Mouse (Mus musculus): ENCODE measurements around the gene Adamtsl2. TPM values are rescaled to one million over a fixed set of nuclear protein-coding genes. Genes with fewer than 3 reads are reported as not detected.

The Adamtsl2 gene
- total RNA-seq, 2 experiments from 2014 or later = 6.3 to 10.5 TPM

DNA sequence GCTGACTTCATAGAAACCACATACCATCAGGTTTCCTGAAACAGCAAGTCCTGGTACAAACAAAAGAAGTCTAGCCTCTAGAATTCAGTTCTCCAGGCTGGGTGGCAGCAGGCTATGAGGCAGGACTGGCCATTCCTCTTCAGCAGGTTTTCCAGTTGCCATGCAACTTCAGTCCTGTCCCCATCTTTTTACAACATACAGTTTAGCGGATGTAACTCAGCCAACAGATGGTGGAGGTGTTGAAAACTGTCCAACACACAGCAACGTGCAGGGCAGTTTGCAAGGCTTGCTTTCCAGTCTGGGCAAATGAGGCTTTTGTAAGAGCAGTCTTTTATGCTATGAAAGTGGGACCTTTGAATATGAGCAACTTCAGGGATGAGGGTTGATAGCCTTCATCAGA lies 65.8 kb downstream of the Adamtsl2 start:
- no peak for DNase-seq
- intact Hi-C loops (cut with DNase I; ENCODE audit: low total_unique reads) = no loop called here

DNA sequence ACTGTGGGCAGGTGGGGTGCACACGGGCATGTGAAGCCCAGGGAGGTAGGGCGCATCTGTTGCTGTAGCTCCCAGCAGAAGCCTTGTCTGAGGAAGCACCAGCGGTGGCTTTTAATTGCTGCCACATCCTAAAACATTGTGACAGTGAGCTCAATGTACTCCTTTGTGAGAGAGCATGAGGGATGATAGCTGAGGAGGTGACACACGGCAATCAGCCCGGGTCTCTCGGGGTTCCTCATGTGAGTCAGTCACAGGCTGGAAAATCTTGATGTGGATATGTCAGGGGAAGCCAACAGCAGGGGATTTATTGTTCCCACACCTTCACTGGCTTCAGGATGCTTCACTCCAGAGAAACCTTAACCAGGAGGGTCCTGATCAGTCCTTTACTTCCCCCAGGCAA lies 67.7 kb downstream of the Adamtsl2 start:
- intact Hi-C loops (cut with DNase I; ENCODE audit: low total_unique reads) = no loop called here
- DNase-seq = no peak

DNA sequence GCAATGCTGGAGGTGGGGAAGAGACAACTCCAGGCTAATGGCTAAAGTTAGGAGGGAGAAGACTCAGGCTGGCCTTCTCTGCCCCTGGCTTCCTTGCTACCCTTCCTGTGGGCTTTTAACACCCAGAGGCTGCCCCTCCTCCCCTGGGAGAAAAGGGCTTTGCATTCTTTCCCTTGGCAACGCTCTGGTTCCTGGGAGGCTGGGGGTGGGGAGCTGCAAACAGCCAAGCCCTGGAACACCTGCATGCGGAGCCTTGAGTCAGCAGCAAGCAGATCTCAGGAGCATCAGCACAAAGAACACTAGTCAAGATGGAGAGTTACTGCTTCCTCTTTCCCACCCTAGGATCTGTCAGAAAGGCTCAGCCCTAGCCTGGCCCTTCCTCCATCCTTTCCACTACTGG lies 70.3 kb downstream of the Adamtsl2 start:
- intact Hi-C loops (cut with DNase I; ENCODE audit: low total_unique reads) = no loop called here
- DNase-seq = no peak

DNA sequence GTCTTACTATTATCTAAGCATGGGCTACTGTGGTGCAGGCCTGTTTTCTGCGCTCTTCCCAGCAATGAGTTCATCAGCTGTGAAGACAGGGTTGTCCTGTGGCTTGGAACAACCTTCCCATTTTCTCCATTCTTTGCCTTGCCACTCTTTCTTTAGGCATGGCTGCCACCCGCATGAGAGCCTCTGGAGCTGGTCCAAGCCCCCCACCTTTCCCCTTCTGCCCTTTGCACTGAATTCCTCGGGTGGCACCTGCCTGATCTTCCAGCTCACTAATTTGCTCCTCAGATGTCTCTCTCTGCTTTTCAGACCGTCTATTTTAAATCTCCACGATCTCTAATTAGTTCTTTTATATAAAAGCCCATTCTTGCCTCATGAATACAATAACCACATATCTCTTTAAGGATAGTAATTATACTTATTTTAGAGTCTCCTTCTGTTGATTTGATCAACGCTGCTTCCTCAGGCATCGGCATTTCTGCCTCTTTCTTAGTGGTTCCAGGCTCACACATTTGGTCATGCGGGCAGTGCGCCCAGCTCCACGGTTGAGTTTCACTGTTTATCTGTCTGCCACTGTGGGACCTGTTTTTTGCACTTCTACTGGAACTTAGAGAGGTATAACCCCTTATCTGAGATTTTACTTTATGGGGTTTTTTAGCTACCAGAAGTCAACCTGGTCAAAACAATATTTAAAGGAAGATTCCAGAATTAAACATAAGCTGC lies 75.4 kb downstream of the Adamtsl2 start:
- no peak for DNase-seq
- intact Hi-C loops (cut with DNase I; ENCODE audit: low total_unique reads) = no loop called here

DNA sequence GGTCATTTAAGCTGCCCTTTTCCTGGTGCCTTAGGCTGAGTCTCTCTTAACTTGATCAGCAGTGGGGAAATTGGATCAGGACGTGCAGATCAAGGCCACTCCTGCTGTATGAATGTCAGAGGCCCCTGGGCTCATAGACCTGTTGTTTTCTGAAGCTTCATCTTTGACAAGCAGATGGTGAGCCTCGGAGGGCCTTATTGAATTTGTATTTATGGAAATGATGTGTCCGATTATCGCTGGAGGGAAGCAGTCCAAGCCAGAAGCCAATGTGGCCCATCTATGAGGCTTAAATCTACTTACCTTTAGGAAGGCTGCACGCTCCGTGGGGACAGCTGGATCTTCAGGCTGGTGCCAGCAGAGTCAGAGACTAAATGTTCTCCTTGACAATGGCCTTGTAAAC lies 77.4 kb downstream of the Adamtsl2 start:
- intact Hi-C loops (cut with DNase I; ENCODE audit: low total_unique reads) = no loop called here

More for the DNA sequence above, 77.4 kb downstream of the Adamtsl2 start:
- no peak for DNase-seq

Other genes starting within 250 kb of the Adamtsl2 start
- gene Abo, start 214.4 kb upstream of the Adamtsl2 start, total RNA-seq (2021) = not detected
- gene Surf6, start 176.5 kb upstream of the Adamtsl2 start, total RNA-seq (2021) = 10 to 100 TPM; 11.9 to 13.3 TPM
- gene Med22, start 168.7 kb upstream of the Adamtsl2 start, total RNA-seq (2021) = 10 to 100 TPM; 19.2 to 19.7 TPM
- gene Rpl7a, start 168.6 kb upstream of the Adamtsl2 start, total RNA-seq (2021) = 100 to 1,000 TPM; 309 to 346 TPM
- gene Surf2, start 163.0 kb upstream of the Adamtsl2 start, total RNA-seq (2021) = 10 to 100 TPM; 15.3 to 17.2 TPM
- 10 to 100 TPM; 35.0 to 37.8 TPM for gene Surf1, start 162.8 kb upstream of the Adamtsl2 start, total RNA-seq (2021)
- gene Surf4, start 145.5 kb upstream of the Adamtsl2 start, total RNA-seq (2021) = 10 to 100 TPM; 84.4 to 85.1 TPM
- not detected for gene Stkld1, start 145.3 kb upstream of the Adamtsl2 start, total RNA-seq (2021)
- 10 to 100 TPM; 13.3 to 16.2 TPM for gene Rexo4, start 115.0 kb upstream of the Adamtsl2 start, total RNA-seq (2021)
- gene Adamts13, start 106.0 kb upstream of the Adamtsl2 start, total RNA-seq (2021) = not detected
- 10 to 100 TPM; 21.2 to 21.4 TPM for gene Cacfd1, start 69.5 kb upstream of the Adamtsl2 start, total RNA-seq (2021)
- gene Slc2a6, start 51.4 kb upstream of the Adamtsl2 start, total RNA-seq (2021) = under 1 TPM; 0.11 to 0.62 TPM
- 10 to 100 TPM; 30.5 to 36.4 TPM for gene Mymk, start 7.2 kb upstream of the Adamtsl2 start, total RNA-seq (2021)
- under 1 TPM; 0.07 to 0.08 TPM for gene Fam163b, start 63.1 kb downstream of the Adamtsl2 start, total RNA-seq (2021)
- under 1 TPM in 1 of 2 experiments, not detected in 1; 0.12 TPM for gene Dbh, start 85.9 kb downstream of the Adamtsl2 start, total RNA-seq (2021)
- gene Sardh, start 169.0 kb downstream of the Adamtsl2 start, total RNA-seq (2021) = 1 to 10 TPM; 4.2 to 6.0 TPM